Mouse (Mus musculus): Measurements from ENCODE around the gene Mfap2. TPM values are rescaled to one million over a fixed set of nuclear protein-coding genes. Genes with fewer than 3 reads are reported as not detected.

The Mfap2 gene
- polyA plus RNA-seq, 1 experiment from 2014 or later, result 247 TPM

GRCm38 (mm10) chr4:140992215-140992614 lies 18.0 kb upstream of the Mfap2 start:
- TF ChIP-seq CTCF (IDR thresholded peaks at IDR 0.05; ENCODE audit: low read depth) (no peak), EP300 (optimal IDR thresholded peaks at IDR 0.05) (no peak)
- no peaks in the 10 kb centered on the region for H3K27me3 ChIP-seq (ENCODE audit: control insufficient read depth, insufficient read depth, low read length)
- H3K36me3 ChIP-seq (ENCODE audit: control insufficient read depth, insufficient read depth, low read length), result peaks cover 9% of the 10 kb centered on the region; the same call in 1 of the 2 replicates
- H3K9ac ChIP-seq (ENCODE audit: low read length), result no peak overlapping the region
- H3K4me2 ChIP-seq (replicated peaks; ENCODE audit: low read depth), result no peak overlapping the region
- no peak for ATAC-seq (ENCODE audit: low FRiP score, low TSS enrichment)
- DNase-seq (ENCODE audit: low spot score), result no peak
- H3K27ac ChIP-seq (replicated peaks), result no peak overlapping the region
- WGBS, result 92% methylated on average over 20 of the region's 20 CpGs
- peaks cover 5% of the 10 kb centered on the region for H3K4me1 ChIP-seq (replicated peaks; ENCODE audit: control insufficient read depth, insufficient read depth)
- H3K4me3 ChIP-seq (ENCODE audit: low read depth, low read length), result no peak overlapping the region
- H3K9me3 ChIP-seq (ENCODE audit: control insufficient read depth, low read length), result no peaks in the 10 kb centered on the region

GRCm38 (mm10) chr4:140993846-140994245 lies 16.4 kb upstream of the Mfap2 start:
- TF ChIP-seq CTCF (IDR thresholded peaks at IDR 0.05; ENCODE audit: low read depth) (no peak), EP300 (optimal IDR thresholded peaks at IDR 0.05) (no peak)
- Histone ChIP-seq H3K4me3 (ENCODE audit: low read depth, low read length) (no peak overlapping the region), H3K27ac (replicated peaks) (no peak overlapping the region), H3K9me3 (ENCODE audit: control insufficient read depth, low read length) (no peaks in the 10 kb centered on the region), H3K4me1 (replicated peaks; ENCODE audit: control insufficient read depth, insufficient read depth) (no peaks in the 10 kb centered on the region), H3K27me3 (ENCODE audit: control insufficient read depth, insufficient read depth, low read length) (no peaks in the 10 kb centered on the region), H3K36me3 (ENCODE audit: control insufficient read depth, insufficient read depth, low read length) (peaks cover 9% of the 10 kb centered on the region; the same call in 1 of the 2 replicates), H3K4me2 (replicated peaks; ENCODE audit: low read depth) (no peak overlapping the region), H3K9ac (ENCODE audit: low read length) (no peak overlapping the region)
- no peak for DNase-seq (ENCODE audit: low spot score)
- 87% methylated on average over 6 of the region's 8 CpGs for WGBS
- ATAC-seq (ENCODE audit: low FRiP score, low TSS enrichment), result no peak

GRCm38 (mm10) chr4:140995811-140996210 lies 14.4 kb upstream of the Mfap2 start:
- H3K36me3 ChIP-seq (ENCODE audit: control insufficient read depth, insufficient read depth, low read length), result peaks cover 9% of the 10 kb centered on the region; the same call in 1 of the 2 replicates
- WGBS, result 92% methylated on average over 8 of the region's 8 CpGs
- no peak for TF ChIP-seq EP300 (optimal IDR thresholded peaks at IDR 0.05)
- no peak for TF ChIP-seq CTCF (IDR thresholded peaks at IDR 0.05; ENCODE audit: low read depth)

GRCm38 (mm10) chr4:140996812-140997211 lies 13.4 kb upstream of the Mfap2 start:
- DNase-seq (ENCODE audit: low spot score) (no peak), ATAC-seq (ENCODE audit: low FRiP score, low TSS enrichment) (no peak)
- Histone ChIP-seq H3K4me1 (replicated peaks; ENCODE audit: control insufficient read depth, insufficient read depth) (no peaks in the 10 kb centered on the region), H3K27me3 (ENCODE audit: control insufficient read depth, insufficient read depth, low read length) (no peaks in the 10 kb centered on the region), H3K27ac (replicated peaks) (no peak overlapping the region), H3K4me3 (ENCODE audit: low read depth, low read length) (no peak overlapping the region), H3K4me2 (replicated peaks; ENCODE audit: low read depth) (no peak overlapping the region), H3K9ac (ENCODE audit: low read length) (no peak overlapping the region), H3K9me3 (ENCODE audit: control insufficient read depth, low read length) (no peaks in the 10 kb centered on the region), H3K36me3 (ENCODE audit: control insufficient read depth, insufficient read depth, low read length) (peaks cover 12% of the 10 kb centered on the region)
- 94% methylated on average over 9 of the region's 9 CpGs for WGBS
- no peak for TF ChIP-seq EP300 (optimal IDR thresholded peaks at IDR 0.05)
- TF ChIP-seq CTCF (IDR thresholded peaks at IDR 0.05; ENCODE audit: low read depth), result no peak

More at GRCm38 (mm10) chr4:140995811-140996210, 14.4 kb upstream of the Mfap2 start:
- no peak for ATAC-seq (ENCODE audit: low FRiP score, low TSS enrichment)
- H3K9me3 ChIP-seq (ENCODE audit: control insufficient read depth, low read length), result no peaks in the 10 kb centered on the region
- no peak overlapping the region for H3K4me2 ChIP-seq (replicated peaks; ENCODE audit: low read depth)
- no peaks in the 10 kb centered on the region for H3K4me1 ChIP-seq (replicated peaks; ENCODE audit: control insufficient read depth, insufficient read depth)
- DNase-seq (ENCODE audit: low spot score), result no peak
- no peaks in the 10 kb centered on the region for H3K27me3 ChIP-seq (ENCODE audit: control insufficient read depth, insufficient read depth, low read length)
- no peak overlapping the region for H3K9ac ChIP-seq (ENCODE audit: low read length)
- H3K4me3 ChIP-seq (ENCODE audit: low read depth, low read length), result no peak overlapping the region
- no peak overlapping the region for H3K27ac ChIP-seq (replicated peaks)

- no peak overlapping the region for H3K27ac ChIP-seq (replicated peaks)
- no peak overlapping the region for H3K4me3 ChIP-seq (ENCODE audit: low read depth, low read length)
- H3K27me3 ChIP-seq (ENCODE audit: control insufficient read depth, insufficient read depth, low read length), result no peaks in the 10 kb centered on the region
- H3K4me2 ChIP-seq (replicated peaks; ENCODE audit: low read depth), result no peak overlapping the region
- 75% methylated on average over 13 of the region's 13 CpGs for whole genome bisulfite sequencing
- no peak overlapping the region for H3K9ac ChIP-seq (ENCODE audit: low read length)
- no peak for DNase-seq (ENCODE audit: low spot score)
- no peak for ATAC-seq (ENCODE audit: low FRiP score, low TSS enrichment)
- peaks cover 20% of the 10 kb centered on the region for H3K36me3 ChIP-seq (ENCODE audit: control insufficient read depth, insufficient read depth, low read length)
- no peaks in the 10 kb centered on the region for H3K9me3 ChIP-seq (ENCODE audit: control insufficient read depth, low read length)
- no peaks in the 10 kb centered on the region for H3K4me1 ChIP-seq (replicated peaks; ENCODE audit: control insufficient read depth, insufficient read depth)
- no peak for TF ChIP-seq EP300 (optimal IDR thresholded peaks at IDR 0.05)
- peak; percentile 51 for TF ChIP-seq CTCF (IDR thresholded peaks at IDR 0.05; ENCODE audit: low read depth)
These were observed 4.2 kb upstream of the Mfap2 start for GRCm38 (mm10) chr4:141005983-141006382.

GRCm38 (mm10) chr4:141008028-141008427 lies 2.2 kb upstream of the Mfap2 start:
- ATAC-seq (ENCODE audit: low FRiP score, low TSS enrichment), result no peak

More at GRCm38 (mm10) chr4:141008028-141008427, 2.2 kb upstream of the Mfap2 start:
- Histone ChIP-seq H3K9me3 (ENCODE audit: control insufficient read depth, low read length) (no peaks in the 10 kb centered on the region), H3K9ac (ENCODE audit: low read length) (no peak overlapping the region), H3K4me1 (replicated peaks; ENCODE audit: control insufficient read depth, insufficient read depth) (0 out of 2 replicates have a peak, but pooled peaks cover 2% of the 10 kb centered on the region), H3K27me3 (ENCODE audit: control insufficient read depth, insufficient read depth, low read length) (no peaks in the 10 kb centered on the region), H3K4me3 (ENCODE audit: low read depth, low read length) (no peak overlapping the region), H3K36me3 (ENCODE audit: control insufficient read depth, insufficient read depth, low read length) (peaks cover 13% of the 10 kb centered on the region), H3K27ac (replicated peaks) (no peak overlapping the region), H3K4me2 (replicated peaks; ENCODE audit: low read depth) (no peak overlapping the region)
- DNase-seq (ENCODE audit: low spot score), result no peak
- 72% methylated on average over 8 of the region's 8 CpGs for WGBS
- TF ChIP-seq CTCF (IDR thresholded peaks at IDR 0.05; ENCODE audit: low read depth) (no peak), EP300 (optimal IDR thresholded peaks at IDR 0.05) (no peak)

Measured in stomach, postnatal 0 days (tissue).